Mouse (Mus musculus) ES-Bruce4 (cell line): Measurements from ENCODE around the gene Cenpa.

Experiments used
- CTCF ChIP-seq: IDR thresholded peaks from one replicate; pipeline ENCODE4 v1.8.1; 2011; ENCODE audit warnings: low read depth, low read length
- EP300 ChIP-seq: IDR thresholded peaks from 2 replicates; pipeline ENCODE4 v1.6.1; 2011; ENCODE audit warnings: low read depth, low read length; ENCODE audit not compliant: insufficient read depth
- POLR2A ChIP-seq: IDR thresholded peaks from one replicate; pipeline ENCODE4 v1.8.1; 2011; ENCODE audit warnings: low read length; ENCODE audit not compliant: insufficient read depth

DNA sequence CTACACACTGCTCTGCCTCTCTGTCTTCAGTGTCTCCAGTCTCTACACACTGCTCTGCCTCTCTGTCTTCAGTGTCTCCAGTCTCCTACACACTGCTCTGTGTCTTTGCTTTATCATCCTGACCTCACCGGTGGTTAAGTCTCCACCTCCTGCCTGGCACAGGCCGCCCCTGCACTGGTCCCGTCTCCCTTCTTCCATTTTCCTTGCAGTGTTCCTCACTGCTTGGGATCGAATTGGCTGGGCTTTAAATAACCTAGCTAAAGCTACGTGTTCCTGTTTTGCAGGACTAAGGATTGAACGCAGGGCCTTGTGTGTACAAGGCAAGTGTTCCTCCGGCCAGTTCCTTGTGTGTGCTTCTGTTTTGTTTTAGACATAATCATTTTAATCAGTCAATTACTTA is 3.5 kb downstream of the Cenpa start:
- TF ChIP-seq POLR2A (no peak), CTCF (no peak), EP300 (no peak)
